Mouse (Mus musculus) liver, adult 2 months (tissue): ENCODE results near the gene Cdk19. TPM values are rescaled to one million over a fixed set of nuclear protein-coding genes. Genes with fewer than 3 reads are reported as not detected.
A peak's percentile ranks its signal among the peaks of the same experiment; 100 is the strongest.

ENCODE experiments used
- DNase-seq: peaks from one replicate; pipeline ENCODE4 v3.0.0-alpha.2; 2011; ENCODE audit warnings: low read depth, low spot score; ENCODE audit errors: extremely low read depth
- H3K27ac ChIP-seq: fragments of 200-500 bp; replicated peaks from 2 replicates; pipeline ENCODE4 v1.5.1; 2012; ENCODE audit warnings: low read depth, mild to moderate bottlenecking, control low read depth, inconsistent platforms, low read length; ENCODE audit not compliant: insufficient read depth
- H3K27me3 ChIP-seq: fragments of 200-500 bp; 2 replicates; pipeline ENCODE4 v1.6.1; 2012; ENCODE audit warnings: mild to moderate bottlenecking, moderate library complexity, low read length, inconsistent platforms; ENCODE audit not compliant: control insufficient read depth, insufficient read depth
- H3K36me3 ChIP-seq: fragments of 200-500 bp; 2 replicates; pipeline ENCODE4 v1.6.1; 2012; ENCODE audit warnings: low read length, inconsistent platforms; ENCODE audit not compliant: control insufficient read depth, insufficient read depth
- H3K4me1 ChIP-seq: fragments of 200-500 bp; 2 replicates; pipeline ENCODE4 v1.6.1; 2011; ENCODE audit warnings: low read length; ENCODE audit not compliant: control insufficient read depth, insufficient read depth
- H3K4me3 ChIP-seq: fragments of 200-500 bp; 2 replicates; pipeline ENCODE4 v1.5.1; 2011; ENCODE audit warnings: low read depth, mild to moderate bottlenecking, control low read depth, low read length, moderate library complexity; ENCODE audit not compliant: insufficient read depth
- H3K79me2 ChIP-seq: fragments of 200-500 bp; 2 replicates; pipeline ENCODE4 v1.6.1; 2012; ENCODE audit warnings: inconsistent platforms, mild to moderate bottlenecking, low read length, moderate library complexity; ENCODE audit not compliant: control insufficient read depth, insufficient read depth
- H3K9ac ChIP-seq: fragments of 200-500 bp; 2 replicates; pipeline ENCODE4 v1.6.1; 2012; ENCODE audit warnings: low read depth, mild to moderate bottlenecking, control low read depth, inconsistent platforms, low read length
- CTCF ChIP-seq: fragments of 200-500 bp; IDR thresholded peaks from 2 replicates; pipeline ENCODE4 v1.5.1; 2011; ENCODE audit warnings: low read depth, low read length, control low read depth
- POLR2A ChIP-seq: fragments of 200-500 bp; IDR thresholded peaks from 2 replicates; pipeline ENCODE4 v1.6.1; 2011; ENCODE audit warnings: low read length, control low read depth; ENCODE audit not compliant: insufficient read depth; ENCODE audit errors: extremely low read depth
- WGBS: fragments of 180-500 bp; shearing (Covaris S2); methylation state at CpG from one replicate; pipeline ENCODE4 v1.1.7; 2018; 5-methylcytosine and 5-hydroxymethylcytosine counted together
- polyA plus RNA-seq: library from polyadenylated mRNA; depleted of rRNA; stranded (reverse); fragments of >200 nt; gene quantifications from 2 replicates; pipeline ENCODE4 v1.2.3, GENCODE M21; 2012
- total RNA-seq: library from RNA; depleted of rRNA; stranded (reverse); fragments of >200 nt; gene quantifications from 2 replicates; pipeline ENCODE4 v1.2.3, GENCODE M21; 2014

Cdk19 gene
- total and polyA plus RNA-seq, 2 experiments = 1.4 to 4.3 TPM

DNA sequence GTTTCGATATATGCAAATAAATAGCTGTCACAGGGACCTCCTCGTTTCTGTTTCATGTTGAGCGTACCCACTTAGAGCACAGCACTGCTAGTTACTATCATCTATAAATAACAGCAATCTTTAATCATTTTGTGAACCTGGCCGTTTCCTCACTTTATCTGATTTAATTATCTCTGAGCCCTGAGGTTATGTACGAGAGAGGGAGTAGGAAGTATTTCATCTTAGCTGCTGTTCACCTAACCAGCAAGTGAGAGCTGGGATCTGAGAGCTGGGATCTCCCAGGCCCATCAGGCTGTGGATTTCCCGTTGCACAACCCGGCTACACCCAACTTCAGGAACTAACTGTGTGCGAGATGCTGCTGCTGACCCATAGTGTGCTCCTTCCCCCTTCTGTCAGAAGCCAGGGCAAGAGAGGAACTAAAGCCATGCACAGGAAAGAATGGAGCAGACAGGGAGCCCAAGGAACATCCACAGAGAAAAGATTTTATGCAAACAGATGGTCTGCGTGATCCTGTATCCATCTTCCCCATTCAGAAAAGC is 186.3 kb downstream of the Cdk19 start:
- TF ChIP-seq POLR2A (no peak), CTCF (no peak)
- no peak overlapping the region for H3K9ac ChIP-seq

GRCm38 (mm10) chr10:40526301-40526761 is 187.0 kb downstream of the Cdk19 start:
- Histone ChIP-seq H3K4me1 (no peaks in the 10 kb centered on the region; the same call in none of the 2 replicates), H3K27me3 (no peaks in the 10 kb centered on the region), H3K27ac (no peak overlapping the region), H3K36me3 (no peaks in the 10 kb centered on the region), H3K9ac (no peak overlapping the region), H3K79me2 (no peaks in the 10 kb centered on the region), H3K4me3 (no peak overlapping the region)
- DNase-seq = no peak
- TF ChIP-seq POLR2A (no peak), CTCF (no peak)
- WGBS = 81% methylated on average over 8 of the region's 8 CpGs

More for the DNA sequence above, 186.3 kb downstream of the Cdk19 start:
- DNase-seq = no peak
- Histone ChIP-seq H3K79me2 (no peaks in the 10 kb centered on the region), H3K4me3 (no peak overlapping the region), H3K36me3 (no peaks in the 10 kb centered on the region), H3K4me1 (no peaks in the 10 kb centered on the region; the same call in none of the 2 replicates), H3K27ac (no peak overlapping the region), H3K27me3 (no peaks in the 10 kb centered on the region)
- 63% methylated on average over 9 of the region's 9 CpGs for WGBS

- no peaks in the 10 kb centered on the region for H3K36me3 ChIP-seq
- WGBS = 75% methylated on average over 3 of the region's 3 CpGs
- TF ChIP-seq CTCF = no peak
- TF ChIP-seq POLR2A = no peak
- no peak for DNase-seq
- no peak overlapping the region for H3K9ac ChIP-seq
- no peaks in the 10 kb centered on the region for H3K27me3 ChIP-seq
- H3K79me2 ChIP-seq = no peaks in the 10 kb centered on the region
- no peak overlapping the region for H3K27ac ChIP-seq
- no peak overlapping the region for H3K4me3 ChIP-seq
- no peaks in the 10 kb centered on the region; the same call in none of the 2 replicates for H3K4me1 ChIP-seq
Measured at GRCm38 (mm10) chr10:40526986-40527385, 187.6 kb downstream of the Cdk19 start.

DNA sequence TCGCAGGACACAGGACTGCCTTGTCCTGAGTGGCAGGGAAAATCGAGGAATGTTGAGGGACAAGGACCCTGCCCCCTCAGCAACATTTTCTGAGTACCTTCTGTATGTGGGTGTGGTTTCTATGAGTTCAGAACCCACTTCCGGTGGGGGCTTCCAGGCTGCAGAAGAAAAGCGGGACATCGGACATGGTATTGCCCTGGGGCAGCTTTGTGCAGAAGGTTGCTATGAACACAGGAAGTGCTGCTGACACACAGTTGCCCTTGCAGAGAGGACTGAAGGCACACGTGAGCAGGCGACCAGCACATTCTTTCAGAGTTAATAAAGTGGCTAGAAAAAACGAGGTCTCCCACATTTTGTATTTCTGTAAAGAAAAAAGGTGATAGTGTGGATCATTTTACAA is 188.2 kb downstream of the Cdk19 start:
- 54% methylated on average over 8 of the region's 8 CpGs for WGBS
- Histone ChIP-seq H3K9ac (no peak overlapping the region), H3K27me3 (no peaks in the 10 kb centered on the region), H3K4me1 (no peaks in the 10 kb centered on the region; the same call in none of the 2 replicates), H3K79me2 (no peaks in the 10 kb centered on the region), H3K4me3 (no peak overlapping the region), H3K27ac (no peak overlapping the region), H3K36me3 (no peaks in the 10 kb centered on the region)
- DNase-seq = no peak
- TF ChIP-seq CTCF (no peak), POLR2A (no peak)

DNA sequence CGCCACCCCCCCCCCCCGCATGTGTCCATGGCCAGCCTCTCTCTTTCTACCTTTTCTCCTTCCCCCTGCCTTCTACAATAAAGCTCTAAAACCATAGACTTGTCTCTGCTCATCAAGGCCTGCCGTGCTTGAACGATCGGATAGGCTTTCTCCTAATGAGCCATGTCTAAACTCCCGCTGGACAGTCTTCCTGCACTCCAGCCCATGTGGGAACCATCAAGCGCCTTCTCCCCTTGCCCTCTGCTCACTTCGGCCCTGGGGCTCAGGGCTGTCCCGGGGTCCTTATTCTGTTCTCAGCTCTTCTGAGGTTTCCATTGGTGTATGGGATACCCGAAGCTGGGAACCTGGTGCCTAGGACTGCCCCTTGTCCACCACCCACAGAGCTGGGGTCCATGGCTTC is 189.3 kb downstream of the Cdk19 start:
- no peaks in the 10 kb centered on the region for H3K36me3 ChIP-seq
- TF ChIP-seq POLR2A (no peak), CTCF (no peak)
- H3K27me3 ChIP-seq = no peaks in the 10 kb centered on the region
- H3K79me2 ChIP-seq = no peaks in the 10 kb centered on the region
- no peak for DNase-seq
- H3K4me1 ChIP-seq = no peaks in the 10 kb centered on the region; the same call in none of the 2 replicates
- no peak overlapping the region for H3K9ac ChIP-seq
- no peak overlapping the region for H3K27ac ChIP-seq
- H3K4me3 ChIP-seq = no peak overlapping the region
- 87% methylated on average over 8 of the region's 10 CpGs for WGBS

DNA sequence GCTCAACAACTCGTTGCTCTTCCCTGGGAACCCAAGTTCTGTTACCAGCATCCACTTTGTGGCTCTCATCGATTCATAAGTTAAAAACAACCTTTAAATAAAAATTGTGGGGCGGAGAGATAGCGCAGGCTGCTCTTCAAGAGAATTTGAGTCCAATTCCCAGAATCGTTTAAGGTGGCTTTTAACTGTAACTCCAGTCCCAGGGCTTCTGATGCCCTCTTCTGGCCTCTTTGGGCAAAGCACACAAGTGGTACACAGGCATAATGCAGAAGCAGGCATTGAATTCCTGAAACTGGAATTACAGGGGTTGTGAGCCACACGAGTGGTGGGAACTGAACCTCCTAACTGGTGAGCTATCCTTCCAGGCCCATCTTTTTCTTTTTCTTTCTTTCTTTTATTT is 190.3 kb downstream of the Cdk19 start:
- Histone ChIP-seq H3K79me2 (no peaks in the 10 kb centered on the region), H3K4me1 (no peaks in the 10 kb centered on the region; the same call in 1 of the 2 replicates), H3K4me3 (no peak overlapping the region), H3K27ac (no peak overlapping the region), H3K9ac (no peak overlapping the region), H3K36me3 (no peaks in the 10 kb centered on the region), H3K27me3 (no peaks in the 10 kb centered on the region)
- WGBS = 70% methylated on average over 6 of the region's 6 CpGs
- TF ChIP-seq CTCF (peak; percentile 72), POLR2A (no peak)
- DNase-seq = peak; percentile 49
